Mouse (Mus musculus): ENCODE measurements around the gene Vmn1r196.
"Not testable (repeated sequence)": the region's sequence is repeated elsewhere in the genome, so short reads cannot be mapped to it uniquely, and the experiment has no call there.

Gene Vmn1r196

GRCm38 (mm10) chr13:22289620-22290019 is at the start of gene Vmn1r196:
Gene Vmn1r196, plus strand, starts transcription at chr13:22289920.
- DNase-seq (ENCODE audit: low read depth, low spot score): no peak

- no peak for DNase-seq (ENCODE audit: low read depth, low spot score)
Observed at GRCm38 (mm10) chr13:22243915-22244314, 45.8 kb upstream of the Vmn1r196 start, which contains the start of gene Vmn1r194. Gene Vmn1r194, plus strand, starts transcription at chr13:22244215.

DNA sequence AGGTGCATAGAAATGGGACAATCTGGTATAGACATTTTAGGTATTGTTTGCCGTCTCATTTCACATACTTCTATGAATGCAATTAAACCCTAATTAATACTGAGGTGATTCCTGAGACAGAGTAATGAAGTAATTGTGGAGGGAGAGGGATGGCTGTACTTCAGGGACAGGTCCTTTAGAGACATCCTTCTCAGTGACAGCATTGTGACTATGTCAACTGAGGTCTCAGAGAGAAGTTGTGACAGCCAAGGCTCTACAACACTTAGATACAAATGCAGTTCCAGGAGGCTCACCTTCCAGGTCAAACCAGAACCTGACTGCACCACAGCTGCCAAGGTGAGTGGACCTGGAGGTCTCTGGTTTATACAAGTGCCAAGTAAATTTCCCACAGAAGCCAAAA is 19.5 kb upstream of the Vmn1r196 start, which contains the start of gene Vmn1r195:
TSS of gene Vmn1r195 (plus strand) at position 301 of the 400 bp plus-strand sequence.
- DNase-seq (ENCODE audit: low read depth, low spot score): not testable (repeated sequence)

DNA sequence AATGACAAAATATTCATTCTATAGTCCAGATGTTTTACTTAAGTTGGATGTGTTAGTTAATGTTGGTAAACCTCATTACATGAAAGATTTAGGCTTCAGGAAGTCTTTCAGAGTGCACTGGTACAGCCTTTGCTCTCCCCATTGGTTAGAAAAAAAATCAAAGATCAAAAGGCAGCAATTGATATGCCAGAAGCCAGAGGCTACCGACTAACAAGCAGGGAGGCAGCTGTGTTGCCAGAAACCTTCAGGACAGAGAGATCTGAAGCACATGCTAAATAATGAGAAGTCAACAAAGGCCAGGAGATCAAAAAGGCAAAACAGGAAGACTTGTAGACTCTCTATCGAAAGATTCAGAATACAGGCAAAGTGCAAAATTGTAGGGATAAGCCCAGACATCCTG is 18.0 kb upstream of the Vmn1r196 start:
- no peak for DNase-seq (ENCODE audit: low read depth, low spot score)

DNA sequence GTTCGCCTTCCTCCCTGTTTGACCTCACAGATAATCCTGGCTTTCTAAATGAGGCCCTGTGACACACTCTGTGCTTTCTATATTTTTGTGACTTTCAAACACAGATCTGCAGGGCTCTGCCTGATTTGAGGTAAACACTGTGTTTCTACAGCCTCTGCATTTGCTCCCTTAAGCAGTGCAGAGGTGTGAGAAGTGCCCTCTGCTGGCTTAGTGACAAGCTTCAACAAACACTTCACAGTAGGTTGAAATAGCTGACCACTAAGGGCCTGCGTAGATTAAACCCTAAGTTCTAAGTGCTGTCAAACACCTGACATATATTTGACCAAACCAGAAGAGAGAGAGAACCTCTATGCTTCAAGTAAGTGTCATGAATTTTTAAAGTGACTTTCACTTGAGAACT is 5.1 kb upstream of the Vmn1r196 start:
- no peak for DNase-seq (ENCODE audit: low read depth, low spot score)

GRCm38 (mm10) chr13:22308075-22308474 is 18.4 kb downstream of the Vmn1r196 start:
- not testable (repeated sequence) for DNase-seq (ENCODE audit: low read depth, low spot score)

DNA sequence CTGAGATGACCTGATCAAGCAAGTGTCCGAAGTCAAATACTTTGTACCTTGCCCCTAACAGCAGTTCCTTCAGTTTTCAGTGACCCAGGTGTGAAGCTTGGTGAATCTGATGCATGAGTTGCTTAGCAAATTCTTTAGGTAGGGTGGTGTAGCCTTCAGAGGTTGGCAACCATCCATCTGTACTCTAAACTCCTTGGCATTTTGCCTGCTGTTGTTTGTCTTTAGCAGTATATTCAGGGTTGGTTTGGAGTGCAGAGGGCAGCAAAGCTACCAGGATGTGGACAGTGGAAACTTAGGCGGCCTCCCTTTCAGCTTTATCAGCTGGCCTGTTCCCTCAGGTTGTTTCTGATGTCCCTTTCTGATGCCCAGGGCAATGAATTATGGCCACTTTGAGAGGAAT is 25.6 kb downstream of the Vmn1r196 start:
- DNase-seq (ENCODE audit: low read depth, low spot score): no peak

GRCm38 (mm10) chr13:22317366-22317765 is 27.6 kb downstream of the Vmn1r196 start:
- no peak for DNase-seq (ENCODE audit: low read depth, low spot score)

DNA sequence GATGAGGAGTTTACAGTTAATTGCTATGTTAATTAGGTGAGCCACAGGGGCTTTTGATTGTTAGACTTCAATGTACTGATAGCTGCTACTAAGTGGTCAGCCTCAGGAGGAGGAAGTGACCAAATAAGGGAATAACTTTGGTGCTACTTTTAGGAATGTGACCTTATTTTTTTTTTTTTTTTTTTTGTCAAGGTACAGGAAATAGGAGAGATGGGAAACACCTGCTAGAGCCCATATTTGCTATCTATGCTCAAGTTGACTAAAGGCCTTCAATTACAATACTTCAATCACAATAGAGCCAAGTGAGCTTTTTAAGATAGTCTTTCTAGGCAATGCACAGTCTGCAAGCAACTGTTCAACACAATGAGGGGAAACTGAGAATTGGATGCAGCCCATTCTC is 30.4 kb downstream of the Vmn1r196 start:
- no peak for DNase-seq (ENCODE audit: low read depth, low spot score)

- no peak for DNase-seq (ENCODE audit: low read depth, low spot score)
Observed at GRCm38 (mm10) chr13:22324289-22324688, 34.6 kb downstream of the Vmn1r196 start, which contains the start of gene Vmn1r197. Gene Vmn1r197, plus strand, starts transcription at chr13:22324589.

DNA sequence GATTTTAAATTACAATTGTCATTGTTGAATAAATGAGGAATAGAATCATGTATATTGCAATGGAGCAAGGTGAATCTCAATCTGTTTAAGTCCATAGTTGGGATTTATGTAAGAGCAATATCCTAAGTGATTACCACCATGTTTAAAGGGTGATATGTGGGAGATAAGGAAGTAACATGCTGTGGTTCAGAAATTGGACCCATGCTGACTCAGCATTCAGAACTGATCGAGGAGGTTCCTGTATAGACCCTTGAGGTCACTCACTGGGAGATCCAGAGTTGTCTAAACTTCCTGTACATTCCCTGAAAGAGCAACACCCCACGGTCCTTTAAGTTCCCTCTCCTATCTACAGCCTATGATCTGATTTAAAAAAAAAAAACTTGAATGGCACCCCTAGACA is 43.5 kb downstream of the Vmn1r196 start:
- no peak for DNase-seq (ENCODE audit: low read depth, low spot score)

- DNase-seq (ENCODE audit: low read depth, low spot score): no peak
Observed at GRCm38 (mm10) chr13:22335565-22335964, 45.8 kb downstream of the Vmn1r196 start.

All from A20 (cell line).